Mouse (Mus musculus): ENCODE data around the gene Atrnl1. TPM values are rescaled to one million over a fixed set of nuclear protein-coding genes. Genes with fewer than 3 reads are reported as not detected.
"Not testable (repeated sequence)": the region's sequence is repeated elsewhere in the genome, so short reads cannot be mapped to it uniquely, and the experiment has no call there.

Atrnl1 gene
- polyA plus RNA-seq, 1 experiment from 2014 or later: 8.2 TPM

DNA sequence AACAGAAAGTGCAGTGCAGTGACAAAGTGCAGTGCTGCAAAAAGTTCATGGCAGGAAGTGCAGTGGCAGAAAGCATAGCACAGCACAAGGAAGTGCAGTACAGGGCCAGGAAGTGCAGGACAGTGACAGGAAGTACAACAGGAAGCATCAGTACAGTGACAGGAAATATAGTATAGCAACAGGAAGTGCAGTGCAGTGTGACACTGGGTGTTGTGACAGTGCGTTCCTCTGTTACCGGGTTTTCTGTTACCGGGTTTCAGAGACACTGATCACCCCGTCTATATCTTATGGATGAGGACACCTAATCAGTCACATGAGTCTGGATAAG lies 38.1 kb downstream of the Atrnl1 start:
- no peak overlapping the region for H3K4me2 ChIP-seq
- no peak for ATAC-seq (ENCODE audit: insufficient number of reproducible peaks, insufficient read depth, low FRiP score, low TSS enrichment, low read depth)
- H3K9me3 ChIP-seq: peaks cover 6% of the 10 kb centered on the region; the same call in 1 of the 2 replicates
- H3K27ac ChIP-seq: no peak overlapping the region
- H3K27me3 ChIP-seq: no peaks in the 10 kb centered on the region
- 96% methylated on average over 4 of the region's 4 CpGs for WGBS
- H3K4me1 ChIP-seq (replicated peaks): no peaks in the 10 kb centered on the region
- H3K9ac ChIP-seq (replicated peaks): no peak overlapping the region
- peaks cover 42% of the 10 kb centered on the region for H3K36me3 ChIP-seq
- H3K4me3 ChIP-seq (replicated peaks): no peak overlapping the region

DNA sequence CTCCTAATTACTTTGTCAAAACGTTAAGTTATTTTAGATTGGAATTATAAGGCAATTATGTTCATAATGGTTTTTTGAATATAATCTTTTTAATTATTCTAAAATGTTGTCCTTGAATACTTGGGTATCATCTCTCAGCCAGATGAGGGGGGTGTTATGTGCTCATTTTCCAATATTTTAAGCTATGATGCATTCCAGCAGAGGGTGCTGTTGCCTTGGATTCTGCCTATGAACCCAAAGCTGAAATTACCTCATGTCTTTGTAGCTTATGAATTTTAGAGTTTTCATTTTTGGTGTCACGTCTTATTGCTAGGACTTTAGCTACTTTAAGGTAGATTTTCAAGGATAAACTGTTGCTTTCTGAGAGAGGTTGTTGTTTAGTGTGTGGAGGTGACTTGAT lies 44.2 kb downstream of the Atrnl1 start:
- H3K27ac ChIP-seq: no peak overlapping the region
- no peaks in the 10 kb centered on the region for H3K27me3 ChIP-seq
- ATAC-seq (ENCODE audit: insufficient number of reproducible peaks, insufficient read depth, low FRiP score, low TSS enrichment, low read depth): no peak
- peaks cover 61% of the 10 kb centered on the region for H3K36me3 ChIP-seq
- H3K4me1 ChIP-seq (replicated peaks): no peaks in the 10 kb centered on the region
- no peak overlapping the region for H3K4me3 ChIP-seq (replicated peaks)
- no peak overlapping the region for H3K4me2 ChIP-seq
- 81% methylated on average over 2 of the region's 2 CpGs for WGBS
- no peaks in the 10 kb centered on the region for H3K9me3 ChIP-seq
- no peak overlapping the region for H3K9ac ChIP-seq (replicated peaks)

DNA sequence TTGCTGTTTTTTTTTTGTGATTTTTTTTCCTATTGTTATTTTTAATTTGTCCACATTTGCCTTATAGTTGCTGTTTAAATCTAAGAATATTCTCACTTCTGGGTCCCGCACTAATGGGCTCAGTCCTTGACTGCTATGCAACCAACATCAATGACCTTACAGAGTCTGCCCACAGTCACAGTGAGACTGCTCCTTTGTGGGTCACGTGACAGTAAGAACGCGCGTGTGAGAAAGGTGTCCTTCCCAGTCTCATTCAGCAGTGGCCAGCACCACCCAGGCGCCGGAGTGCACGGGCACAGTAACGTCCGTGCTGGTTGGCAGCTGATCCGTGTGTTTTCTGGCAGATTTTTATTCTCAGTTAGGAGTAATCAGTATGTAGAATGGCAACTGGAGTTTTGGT lies 44.7 kb downstream of the Atrnl1 start:
- Histone ChIP-seq H3K36me3 (peaks cover 64% of the 10 kb centered on the region), H3K4me2 (no peak overlapping the region), H3K4me3 (replicated peaks) (no peak overlapping the region), H3K27ac (no peak overlapping the region), H3K9me3 (no peaks in the 10 kb centered on the region), H3K9ac (replicated peaks) (no peak overlapping the region), H3K27me3 (no peaks in the 10 kb centered on the region), H3K4me1 (replicated peaks) (no peaks in the 10 kb centered on the region)
- WGBS: 93% methylated on average over 11 of the region's 11 CpGs
- ATAC-seq (ENCODE audit: insufficient number of reproducible peaks, insufficient read depth, low FRiP score, low TSS enrichment, low read depth): no peak

DNA sequence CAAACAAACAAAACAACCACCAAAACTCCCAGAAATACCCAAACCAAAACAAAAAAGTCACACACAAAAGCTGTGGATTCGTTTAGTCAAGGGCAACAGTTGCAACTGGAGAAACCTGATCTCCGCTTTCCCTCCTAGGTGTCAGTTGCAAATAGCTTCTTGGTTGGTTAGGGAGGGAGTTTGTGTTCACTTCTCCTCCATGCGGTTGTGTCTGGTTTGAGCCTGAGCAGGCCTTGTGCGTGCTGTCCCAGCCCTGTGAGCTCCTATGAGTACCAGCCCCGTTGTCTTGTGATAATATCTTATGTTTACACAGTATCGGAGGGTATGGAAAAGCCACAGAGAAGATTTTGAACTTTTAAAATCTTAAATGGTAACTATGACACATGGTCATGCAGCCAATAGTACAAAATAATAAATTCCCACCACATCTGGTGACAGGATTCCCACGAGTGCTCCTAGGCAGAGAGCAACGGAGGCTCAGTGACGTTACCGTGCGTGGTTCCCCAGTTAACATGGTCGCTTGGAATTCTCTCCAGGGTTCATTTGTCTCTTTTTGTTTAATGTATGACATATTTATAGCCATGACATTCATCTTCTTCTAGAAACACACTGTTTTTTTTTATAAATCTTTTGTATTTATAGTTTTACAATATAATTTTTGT lies 46.7 kb downstream of the Atrnl1 start:
- no peak for ATAC-seq (ENCODE audit: insufficient number of reproducible peaks, insufficient read depth, low FRiP score, low TSS enrichment, low read depth)
- WGBS: 66% methylated on average over 12 of the region's 12 CpGs
- no peak overlapping the region for H3K27ac ChIP-seq
- H3K4me3 ChIP-seq (replicated peaks): no peak overlapping the region
- peaks cover 62% of the 10 kb centered on the region for H3K36me3 ChIP-seq
- H3K9ac ChIP-seq (replicated peaks): no peak overlapping the region
- H3K4me2 ChIP-seq: no peak overlapping the region
- no peaks in the 10 kb centered on the region for H3K9me3 ChIP-seq
- no peaks in the 10 kb centered on the region for H3K27me3 ChIP-seq
- H3K4me1 ChIP-seq (replicated peaks): no peaks in the 10 kb centered on the region

DNA sequence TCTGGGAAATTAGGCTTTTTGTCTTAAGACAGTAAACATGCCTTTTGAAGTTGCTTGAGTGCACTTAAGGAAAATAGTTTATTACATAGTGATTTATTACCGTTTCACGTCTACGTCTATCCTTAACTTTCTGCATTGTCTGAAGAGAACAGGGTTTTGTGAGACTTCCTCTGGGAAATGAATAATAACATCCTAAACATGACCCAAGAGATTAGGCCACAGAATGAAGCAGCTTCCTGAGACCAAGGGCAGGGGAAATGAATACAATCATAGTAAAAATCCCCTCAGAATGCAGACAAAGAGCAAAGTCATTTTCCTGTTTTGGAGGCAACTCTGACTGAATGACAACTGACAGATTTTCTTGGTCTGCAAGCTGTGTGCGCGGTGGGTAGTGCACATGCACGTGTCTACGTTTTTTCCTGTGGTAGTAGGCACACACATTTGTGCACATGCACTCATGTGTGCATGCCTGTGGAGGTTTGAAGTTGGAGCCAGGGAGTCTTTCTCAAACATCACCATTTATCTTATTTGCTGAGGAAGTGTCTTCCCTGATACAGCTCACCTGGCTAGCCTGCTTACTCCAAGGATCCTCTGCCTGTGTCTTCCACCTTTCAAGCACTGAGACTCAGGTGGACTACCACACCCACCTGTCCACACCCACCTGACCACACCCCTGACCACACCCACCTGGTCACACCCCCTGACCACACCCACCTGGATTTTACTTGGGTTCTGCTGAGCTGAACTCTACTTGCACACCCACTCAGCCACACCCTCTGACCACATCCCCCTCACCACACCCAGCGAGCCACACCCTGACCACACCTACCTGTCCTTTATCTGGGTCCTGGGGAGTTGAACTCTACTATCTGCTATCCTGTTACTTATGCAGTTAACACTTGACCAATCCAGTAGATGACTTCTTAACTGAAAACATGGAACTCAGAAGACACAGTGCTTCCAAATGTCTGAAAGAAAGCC lies 47.6 kb downstream of the Atrnl1 start:
- Histone ChIP-seq H3K36me3 (peaks cover 60% of the 10 kb centered on the region), H3K27ac (no peak overlapping the region), H3K9ac (replicated peaks) (no peak overlapping the region), H3K4me2 (no peak overlapping the region), H3K9me3 (no peaks in the 10 kb centered on the region), H3K4me1 (replicated peaks) (no peaks in the 10 kb centered on the region), H3K4me3 (replicated peaks) (no peak overlapping the region), H3K27me3 (no peaks in the 10 kb centered on the region)
- ATAC-seq (ENCODE audit: insufficient number of reproducible peaks, insufficient read depth, low FRiP score, low TSS enrichment, low read depth): no peak
- WGBS: 83% methylated on average over 8 of the region's 8 CpGs

DNA sequence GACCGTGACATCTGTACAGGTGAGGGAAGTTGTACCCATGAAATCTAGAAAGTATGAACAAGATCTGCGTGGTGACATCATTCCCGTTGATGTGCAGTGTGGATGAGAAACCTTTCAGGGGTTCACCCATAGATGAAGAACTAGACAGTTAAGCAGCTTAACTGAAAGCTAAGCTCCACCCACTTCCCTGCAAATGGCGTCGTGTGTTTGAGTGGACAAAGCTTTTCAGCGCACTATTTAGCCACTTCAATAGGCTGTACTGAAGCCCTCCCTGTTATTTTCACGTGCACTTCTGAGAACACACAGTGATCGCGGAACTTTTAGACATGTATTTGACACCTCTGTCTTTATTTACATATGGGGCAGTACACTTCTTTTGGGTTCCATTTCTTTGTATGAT lies 56.2 kb downstream of the Atrnl1 start:
- WGBS: 90% methylated on average over 9 of the region's 9 CpGs
- no peaks in the 10 kb centered on the region for H3K27me3 ChIP-seq
- H3K4me3 ChIP-seq (replicated peaks): no peak overlapping the region
- no peak overlapping the region for H3K9ac ChIP-seq (replicated peaks)
- ATAC-seq (ENCODE audit: insufficient number of reproducible peaks, insufficient read depth, low FRiP score, low TSS enrichment, low read depth): no peak
- H3K27ac ChIP-seq: no peak overlapping the region
- no peak overlapping the region for H3K4me2 ChIP-seq
- H3K9me3 ChIP-seq: no peaks in the 10 kb centered on the region
- H3K4me1 ChIP-seq (replicated peaks): no peaks in the 10 kb centered on the region
- H3K36me3 ChIP-seq: peaks cover 47% of the 10 kb centered on the region

DNA sequence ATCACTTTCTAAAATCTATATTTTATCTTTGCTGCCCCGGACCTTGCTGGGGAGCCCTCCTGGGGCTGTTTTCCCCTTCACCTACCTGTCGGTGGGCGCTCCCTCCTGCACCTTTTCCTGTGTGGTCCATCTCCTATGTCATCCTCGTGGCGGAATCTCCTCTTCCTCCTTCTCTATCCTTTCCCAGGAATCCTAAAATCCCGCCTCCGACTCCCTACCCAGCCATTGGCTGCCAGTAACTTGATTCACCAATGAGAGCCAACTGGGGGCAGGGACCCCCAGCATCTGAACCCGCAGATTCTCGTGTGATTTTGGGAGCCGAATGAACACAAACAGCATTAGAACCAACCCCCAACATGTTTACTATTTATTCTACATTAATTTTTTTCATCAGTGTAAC lies 57.1 kb downstream of the Atrnl1 start:
- H3K9ac ChIP-seq (replicated peaks): no peak overlapping the region
- no peaks in the 10 kb centered on the region for H3K9me3 ChIP-seq
- peaks cover 44% of the 10 kb centered on the region for H3K36me3 ChIP-seq
- WGBS: 97% methylated on average over 10 of the region's 10 CpGs
- H3K27ac ChIP-seq: no peak overlapping the region
- no peak for ATAC-seq (ENCODE audit: insufficient number of reproducible peaks, insufficient read depth, low FRiP score, low TSS enrichment, low read depth)
- no peaks in the 10 kb centered on the region for H3K27me3 ChIP-seq
- no peak overlapping the region for H3K4me2 ChIP-seq
- no peak overlapping the region for H3K4me3 ChIP-seq (replicated peaks)
- H3K4me1 ChIP-seq (replicated peaks): no peaks in the 10 kb centered on the region

DNA sequence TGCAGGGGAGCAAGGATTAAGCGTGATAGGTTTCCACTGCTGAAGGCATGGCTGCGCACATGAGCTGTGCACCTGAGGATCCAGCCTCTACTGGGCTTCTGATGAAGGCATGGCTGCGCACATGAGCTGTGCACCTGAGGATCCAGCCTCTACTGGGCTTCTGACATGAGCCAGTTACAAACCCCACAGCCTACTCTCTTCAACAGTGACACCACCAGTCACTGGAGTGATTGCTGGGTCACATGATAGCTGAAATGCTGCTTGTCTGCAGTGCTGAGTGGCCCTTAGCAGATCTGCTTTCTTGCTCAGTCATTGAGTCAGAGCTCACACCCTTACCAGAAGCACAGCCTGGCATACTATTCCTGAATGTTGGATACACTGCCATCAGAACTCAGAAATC lies 68.6 kb downstream of the Atrnl1 start:
- Histone ChIP-seq H3K36me3 (peaks cover 10% of the 10 kb centered on the region; the same call in 1 of the 2 replicates), H3K9me3 (no peaks in the 10 kb centered on the region), H3K9ac (replicated peaks) (no peak overlapping the region), H3K27ac (no peak overlapping the region), H3K4me2 (no peak overlapping the region), H3K4me3 (replicated peaks) (no peak overlapping the region), H3K27me3 (no peaks in the 10 kb centered on the region), H3K4me1 (replicated peaks) (0 out of 2 replicates have a peak, but pooled peaks cover 3% of the 10 kb centered on the region)
- 95% methylated on average over 3 of the region's 3 CpGs for WGBS
- no peak for ATAC-seq (ENCODE audit: insufficient number of reproducible peaks, insufficient read depth, low FRiP score, low TSS enrichment, low read depth)

DNA sequence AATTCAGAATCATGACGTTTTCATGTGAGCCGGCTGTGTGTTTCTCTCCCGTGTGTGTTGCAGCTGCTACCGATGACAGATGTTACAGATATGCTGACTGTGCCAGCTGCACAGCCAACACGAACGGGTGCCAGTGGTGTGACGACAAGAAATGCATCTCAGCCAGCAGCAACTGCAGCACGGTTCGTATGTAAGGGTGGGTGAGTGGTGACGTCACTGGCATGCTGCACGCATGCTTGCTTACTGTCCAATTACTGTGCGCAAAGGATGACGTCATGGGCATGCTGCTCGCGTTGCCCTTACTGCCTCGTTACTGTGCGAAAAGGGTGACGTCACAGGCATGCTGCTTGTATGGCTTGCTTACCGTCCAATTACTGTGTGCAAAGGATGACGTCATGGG lies 75.8 kb downstream of the Atrnl1 start:
- Histone ChIP-seq H3K27me3 (no peaks in the 10 kb centered on the region), H3K9me3 (no peaks in the 10 kb centered on the region), H3K4me2 (no peak overlapping the region), H3K9ac (replicated peaks) (no peak overlapping the region), H3K36me3 (peaks cover 16% of the 10 kb centered on the region), H3K4me3 (replicated peaks) (no peak overlapping the region), H3K4me1 (replicated peaks) (no peaks in the 10 kb centered on the region), H3K27ac (no peak overlapping the region)
- 83% methylated on average over 20 of the region's 20 CpGs for WGBS
- ATAC-seq (ENCODE audit: insufficient number of reproducible peaks, insufficient read depth, low FRiP score, low TSS enrichment, low read depth): no peak

DNA sequence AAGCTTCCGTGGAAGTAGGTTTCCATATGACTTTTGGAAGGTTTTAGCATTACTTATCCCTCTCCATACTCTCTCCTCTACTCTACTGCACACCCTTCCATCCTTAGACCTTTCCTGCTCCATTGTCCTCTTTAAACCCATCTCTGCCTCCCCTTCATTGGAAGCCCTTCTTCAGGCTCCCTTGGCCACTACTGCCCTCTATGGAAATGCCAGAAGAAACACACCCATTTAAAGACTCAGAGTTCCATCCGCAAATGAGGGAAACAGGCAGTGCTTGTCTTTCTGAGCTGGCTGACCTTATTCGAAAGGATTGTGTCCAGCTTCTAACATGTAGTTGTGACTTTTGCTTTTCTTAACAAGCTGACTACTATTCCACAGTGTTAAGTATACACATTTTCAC lies 81.7 kb downstream of the Atrnl1 start:
- peaks cover 46% of the 10 kb centered on the region for H3K36me3 ChIP-seq
- H3K27me3 ChIP-seq: no peaks in the 10 kb centered on the region
- no peak overlapping the region for H3K4me3 ChIP-seq (replicated peaks)
- WGBS: 86% methylated on average over 3 of the region's 3 CpGs
- no peak for ATAC-seq (ENCODE audit: insufficient number of reproducible peaks, insufficient read depth, low FRiP score, low TSS enrichment, low read depth)
- H3K9ac ChIP-seq (replicated peaks): no peak overlapping the region
- no peaks in the 10 kb centered on the region for H3K4me1 ChIP-seq (replicated peaks)
- H3K9me3 ChIP-seq: no peaks in the 10 kb centered on the region
- H3K4me2 ChIP-seq: no peak overlapping the region
- H3K27ac ChIP-seq: no peak overlapping the region

DNA sequence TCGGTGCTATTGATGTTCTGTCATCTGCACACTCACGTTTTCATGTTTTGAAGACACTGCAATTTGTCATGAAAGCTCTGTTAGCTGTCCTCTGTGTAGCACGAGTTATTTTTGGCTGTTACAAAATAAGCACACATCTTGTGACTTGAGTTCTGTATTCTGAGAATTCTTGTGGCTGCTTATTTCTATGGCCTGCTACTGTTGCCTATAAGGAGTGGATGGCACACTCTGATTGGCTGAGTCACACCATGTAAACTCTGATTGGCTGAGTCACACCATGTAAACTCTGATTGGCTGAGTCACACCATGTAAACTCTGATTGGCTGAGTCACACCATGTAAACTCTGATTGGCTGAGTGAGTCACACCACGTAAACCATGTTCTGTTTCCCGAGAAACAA lies 85.9 kb downstream of the Atrnl1 start:
- H3K9me3 ChIP-seq; ATAC-seq (ENCODE audit: insufficient number of reproducible peaks, insufficient read depth, low FRiP score, low TSS enrichment, low read depth); H3K9ac ChIP-seq (replicated peaks); H3K27ac ChIP-seq; H3K27me3 ChIP-seq; H3K4me2 ChIP-seq; H3K4me3 ChIP-seq (replicated peaks); H3K4me1 ChIP-seq (replicated peaks): not testable (repeated sequence)
- H3K36me3 ChIP-seq: peaks cover 53% of the 10 kb centered on the region
- WGBS: 92% methylated on average over 5 of the region's 5 CpGs
